Comparison of ENCODE assay signal across 16 mouse cellular contexts in genomic region chr8:109864798-109865197, GRCm38 (mm10). TPM values are rescaled to one million over a fixed set of nuclear protein-coding genes. Genes with fewer than 3 reads are reported as not detected.
DNase-seq lines count a peak whose midpoint lies in the region; ATAC-seq and TF ChIP-seq lines count a peak whose summit lies in the region.
"Had no signal": no experiment of that assay in that cellular context is flagged by ENCODE, and none has a peak within 500 bp of the region (broad histone marks: within the 10 kb centered on the region; RNA-seq: fewer than 3 reads in every experiment).

No protein-coding gene starts in this region.

- peak overlapping the region; percentile 99 for H3K4me3 ChIP-seq in erythroblast, embryonic 14.5 days (replicated peaks)
- no peak overlapping the region for H3K4me3 ChIP-seq in liver, embryonic 16.5 days (ENCODE audit: low read depth, low read length)
- H3K4me3 ChIP-seq in stomach, postnatal 0 days (ENCODE audit: low read depth, low read length) = no peak overlapping the region
- H3K4me3 ChIP-seq: hindbrain, embryonic 15.5 days; limb, embryonic 15.5 days; midbrain, embryonic 10.5 days; neural tube, embryonic 13.5 days had no signal

- peak overlapping the region; percentile 60 for H3K4me2 ChIP-seq in liver, embryonic 16.5 days (ENCODE audit: low read depth, low read length)
- H3K4me2 ChIP-seq in stomach, postnatal 0 days (replicated peaks; ENCODE audit: low read depth) = no peak overlapping the region
- H3K4me2 ChIP-seq: hindbrain, embryonic 15.5 days; limb, embryonic 15.5 days; neural tube, embryonic 13.5 days had no signal

- ATAC-seq in liver, embryonic 16.5 days (ENCODE audit: low read depth) = peak; percentile 63
- no peak for ATAC-seq in stomach, postnatal 0 days (ENCODE audit: low FRiP score, low TSS enrichment)
- ATAC-seq: intestine, embryonic 16.5 days had no signal

- H3K9me3 ChIP-seq in erythroblast, embryonic 14.5 days (ENCODE audit: control insufficient read depth, low read length) = no peaks in the 10 kb centered on the region
- H3K9me3 ChIP-seq in liver, embryonic 16.5 days (replicated peaks; ENCODE audit: control insufficient read depth, low read length) = no peaks in the 10 kb centered on the region
- H3K9me3 ChIP-seq in stomach, postnatal 0 days (ENCODE audit: control insufficient read depth, low read length) = no peaks in the 10 kb centered on the region
- H3K9me3 ChIP-seq: hindbrain, embryonic 15.5 days; limb, embryonic 15.5 days; midbrain, embryonic 10.5 days; neural tube, embryonic 13.5 days had no signal

- TF ChIP-seq EP300 in stomach, postnatal 0 days (optimal IDR thresholded peaks at IDR 0.05) = no peak

- peaks cover 82% of the 10 kb centered on the region for H3K4me1 ChIP-seq in erythroblast, embryonic 14.5 days (ENCODE audit: control insufficient read depth)
- H3K4me1 ChIP-seq in liver, embryonic 16.5 days (ENCODE audit: control insufficient read depth, low read depth, low read length) = peaks cover 37% of the 10 kb centered on the region
- H3K4me1 ChIP-seq in stomach, postnatal 0 days (replicated peaks; ENCODE audit: control insufficient read depth, insufficient read depth) = 0 out of 2 replicates have a peak, but pooled peaks cover 2% of the 10 kb centered on the region

- no peak for TF ChIP-seq CTCF in stomach, postnatal 0 days (IDR thresholded peaks at IDR 0.05; ENCODE audit: low read depth)

- DNase-seq in spleen, adult 12 weeks (ENCODE audit: low spot score) = peak; percentile 56
- no peak for DNase-seq in spleen, adult 18-20 months
- no peak for DNase-seq in thymus, adult 18-20 months
- no peak for DNase-seq in cerebellum, postnatal 14 days
- DNase-seq in stomach, postnatal 0 days (ENCODE audit: low spot score) = no peak
- DNase-seq: cerebellum, adult 18-20 months; heart, postnatal 10 days; kidney, postnatal 10 days; lung, postnatal 10 days had no signal

- H3K27me3 ChIP-seq in erythroblast, embryonic 14.5 days (ENCODE audit: control insufficient read depth) = no peaks in the 10 kb centered on the region
- no peaks in the 10 kb centered on the region for H3K27me3 ChIP-seq in liver, embryonic 16.5 days (ENCODE audit: control insufficient read depth, insufficient read depth, low read depth, low read length)
- no peaks in the 10 kb centered on the region for H3K27me3 ChIP-seq in stomach, postnatal 0 days (ENCODE audit: control insufficient read depth, insufficient read depth, low read length)
- H3K27me3 ChIP-seq: hindbrain, embryonic 15.5 days; limb, embryonic 15.5 days; neural tube, embryonic 13.5 days had no signal

- peaks cover 70% of the 10 kb centered on the region for H3K36me3 ChIP-seq in erythroblast, embryonic 14.5 days (ENCODE audit: control insufficient read depth)
- peaks cover 25% of the 10 kb centered on the region for H3K36me3 ChIP-seq in liver, embryonic 16.5 days (ENCODE audit: control insufficient read depth, insufficient read depth)
- H3K36me3 ChIP-seq in stomach, postnatal 0 days (ENCODE audit: control insufficient read depth, insufficient read depth, low read length) = peaks cover 16% of the 10 kb centered on the region

- WGBS in liver, embryonic 16.5 days (ENCODE audit: insufficient replicate concordance) = 16% methylated on average over 2 of the region's 2 CpGs
- 47% methylated on average over 2 of the region's 2 CpGs for WGBS in stomach, postnatal 0 days

- peak overlapping the region; percentile 48 for H3K9ac ChIP-seq in liver, embryonic 16.5 days (ENCODE audit: low read depth, low read length)
- no peak overlapping the region for H3K9ac ChIP-seq in stomach, postnatal 0 days (ENCODE audit: low read length)
- H3K9ac ChIP-seq: hindbrain, embryonic 15.5 days; limb, embryonic 15.5 days; neural tube, embryonic 13.5 days had no signal

- H3K27ac ChIP-seq in liver, embryonic 16.5 days (ENCODE audit: low read length) = peak overlapping the region; percentile 96
- no peak overlapping the region for H3K27ac ChIP-seq in stomach, postnatal 0 days (replicated peaks)
- H3K27ac ChIP-seq: hindbrain, embryonic 15.5 days; limb, embryonic 15.5 days; midbrain, embryonic 10.5 days; neural tube, embryonic 13.5 days had no signal

RNA-seq across cellular contexts. Expression of gene Phlpp2, which starts 3.5 kb away (rescaled TPM):
- 0.45 and 0.51 TPM in 2 replicates for polyA plus RNA-seq in erythroblast, embryonic 14.5 days (2012)
- 3.3 and 3.4 TPM in 2 replicates for polyA plus RNA-seq in liver, embryonic 16.5 days (2015; fragmentation: Nextera tagmentation; extraction: Ambion mirVana)
- polyA plus RNA-seq in stomach, postnatal 0 days (2015; fragmentation: Nextera tagmentation; extraction: Ambion mirVana) = 0.53 and 0.81 TPM in 2 replicates
